Mouse (Mus musculus): ENCODE measurements at regions not wholly inside any gene's neighbourhood (a gene's known extent, or its start where the extent isn't known, plus 50 kb on each side); places are given as distances from the start of the nearest gene placed in this dataset.

DNA sequence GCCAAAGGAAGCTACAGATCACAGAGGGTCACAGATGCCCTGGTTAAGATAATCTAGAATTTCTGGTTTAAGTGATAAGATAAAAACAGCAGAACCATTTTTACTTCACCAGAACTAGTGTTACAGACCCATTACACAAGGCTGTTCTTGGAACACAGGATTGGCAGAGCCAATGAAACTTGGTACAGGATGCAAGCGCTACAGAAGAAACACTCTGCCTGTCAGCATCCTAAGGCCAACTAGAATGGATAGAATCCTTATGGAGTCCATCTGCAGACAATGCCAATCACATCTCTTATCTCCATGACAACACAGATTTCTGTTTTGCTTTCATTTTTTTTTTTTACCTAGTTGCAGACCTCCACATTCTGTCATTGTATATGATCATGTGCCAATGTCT lies 759.4 kb upstream of the Stxbp6 start:
- DNase-seq, result no peak

DNA sequence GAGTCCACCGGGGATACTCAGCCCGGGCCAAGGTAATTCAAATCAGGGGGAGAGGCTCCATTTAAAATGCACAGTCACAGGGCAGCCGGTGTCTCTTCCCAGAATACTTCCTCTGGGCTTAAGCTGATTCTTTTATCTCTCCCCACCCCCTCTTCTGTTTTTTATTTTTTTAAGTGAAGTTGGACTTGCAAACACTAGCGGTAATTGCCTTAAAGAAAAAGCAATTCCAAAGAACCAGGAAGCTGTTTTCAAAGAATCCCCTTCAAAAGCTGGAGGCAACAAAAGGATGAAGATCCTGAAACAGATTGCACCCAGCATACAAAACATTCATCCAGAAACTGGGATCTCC lies 758.9 kb upstream of the Stxbp6 start:
- no peak for DNase-seq

DNA sequence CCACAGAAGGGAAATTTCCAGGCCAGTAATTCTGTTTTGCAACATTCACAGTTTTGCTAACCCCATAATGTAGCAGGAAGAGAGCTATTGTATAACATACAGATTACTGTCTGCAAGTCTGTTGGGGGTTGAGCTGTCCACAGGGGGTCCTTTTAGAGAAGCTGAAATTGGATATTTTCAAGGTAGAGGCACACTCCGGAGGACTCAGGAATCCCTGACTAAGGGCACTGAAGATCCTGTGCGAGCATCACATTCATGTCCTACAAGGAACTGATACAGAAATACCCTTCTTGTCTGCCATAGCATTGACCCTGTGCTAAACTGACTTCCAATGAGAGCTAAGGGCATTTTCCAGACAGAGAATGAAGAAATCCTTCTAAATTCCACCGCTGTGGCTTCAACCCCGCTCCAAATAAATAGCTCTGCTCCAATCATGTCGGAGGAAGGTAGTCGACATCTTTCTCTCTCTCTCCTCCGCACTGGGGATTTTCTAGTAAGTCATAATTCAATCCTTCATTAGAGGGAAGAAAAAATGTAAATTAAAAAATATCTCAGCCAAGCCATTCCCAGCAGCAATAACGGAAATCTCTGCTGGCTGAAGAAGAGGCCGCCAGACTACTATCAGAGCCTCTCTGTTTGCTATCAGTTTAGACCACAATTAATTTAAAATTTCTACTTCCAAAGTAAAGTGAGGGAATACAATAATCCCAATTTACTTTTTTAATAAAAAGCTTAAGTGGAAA lies 758.3 kb upstream of the Stxbp6 start:
- DNase-seq, result peak; percentile 61

DNA sequence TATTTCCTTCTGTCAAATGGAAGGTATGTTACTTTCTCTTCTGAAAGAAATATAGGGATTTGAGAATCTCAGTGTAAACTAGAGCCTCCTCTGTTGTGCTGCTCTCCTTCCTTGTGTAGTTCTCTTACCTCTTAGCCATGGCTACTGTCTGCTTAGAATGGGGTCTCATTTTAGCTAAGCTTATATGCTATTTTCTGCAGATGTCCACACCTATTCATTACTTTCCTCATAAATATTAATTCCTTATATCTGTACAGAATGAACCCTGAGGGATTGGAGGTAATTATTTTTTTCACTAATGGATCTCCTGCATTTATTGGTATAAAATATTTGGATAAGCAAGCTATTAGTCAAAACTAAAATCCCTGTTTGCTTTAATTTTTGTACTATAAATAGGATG lies 750.4 kb upstream of the Stxbp6 start:
- no peak for DNase-seq
